Mouse (Mus musculus): ENCODE results near the gene Eprs. TPM values are rescaled to one million over a fixed set of nuclear protein-coding genes. Genes with fewer than 3 reads are reported as not detected.

The Eprs gene
- polyA plus RNA-seq (2021; fragmentation: Nextera tagmentation): 58.5 and 69.4 TPM in 2 replicates
- long read RNA-seq, experiment 1, full-length matches to known transcripts: 44 of 210 reads
- long read RNA-seq, experiment 1, partial matches to known transcripts: 137 of 210 reads
- long read RNA-seq, experiment 1, other reads (novel, unspliced or antisense): 29 of 210 reads
- long read RNA-seq, experiment 2, full-length matches to known transcripts: 384 of 768 reads
- long read RNA-seq, experiment 2, partial matches to known transcripts: 322 of 768 reads
- long read RNA-seq, experiment 2, other reads (novel, unspliced or antisense): 62 of 768 reads

DNA sequence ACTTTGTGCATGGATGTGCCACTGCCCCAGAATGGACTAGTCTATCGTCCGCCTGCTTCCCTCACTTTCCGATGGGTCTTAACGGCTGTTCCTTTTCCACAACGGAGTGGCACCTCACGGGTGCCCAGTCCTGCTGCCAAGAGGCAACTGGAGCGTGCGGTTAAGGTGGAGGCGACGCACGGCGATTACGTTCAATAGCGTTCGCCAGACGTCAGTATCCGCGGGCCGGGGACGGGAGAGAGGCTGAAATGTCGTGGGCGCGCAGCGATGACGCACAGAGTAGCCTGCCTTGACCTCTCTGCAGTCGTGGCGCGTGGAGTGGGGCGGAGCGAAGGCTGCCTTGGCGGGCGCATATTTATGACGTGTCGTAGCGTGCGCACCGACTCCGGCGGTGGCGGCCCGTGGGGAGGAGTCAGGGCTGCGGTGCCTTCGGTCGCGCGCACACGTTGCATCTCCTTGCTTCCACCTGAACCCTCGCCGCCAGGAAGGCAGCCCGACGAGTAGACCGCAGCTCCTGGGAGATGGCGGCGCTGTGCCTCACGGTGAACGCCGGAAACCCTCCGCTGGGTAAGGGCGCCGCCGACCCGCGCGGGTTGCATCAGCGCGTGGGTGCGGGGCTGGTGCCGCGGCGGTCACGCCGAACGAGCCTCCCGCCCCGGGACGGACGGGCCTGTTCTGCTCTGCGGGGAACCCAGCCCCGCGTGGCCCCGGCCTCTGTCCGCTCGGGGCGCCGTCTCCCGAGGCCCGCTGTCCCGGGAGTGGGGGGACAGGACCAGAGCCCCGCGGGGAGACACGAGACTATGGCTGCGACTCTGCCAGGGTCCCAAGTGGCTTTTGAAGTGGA, at the start of gene Eprs:
Gene Eprs, plus strand, starts transcription at position 368 of the 844 bp plus-strand sequence.

DNA sequence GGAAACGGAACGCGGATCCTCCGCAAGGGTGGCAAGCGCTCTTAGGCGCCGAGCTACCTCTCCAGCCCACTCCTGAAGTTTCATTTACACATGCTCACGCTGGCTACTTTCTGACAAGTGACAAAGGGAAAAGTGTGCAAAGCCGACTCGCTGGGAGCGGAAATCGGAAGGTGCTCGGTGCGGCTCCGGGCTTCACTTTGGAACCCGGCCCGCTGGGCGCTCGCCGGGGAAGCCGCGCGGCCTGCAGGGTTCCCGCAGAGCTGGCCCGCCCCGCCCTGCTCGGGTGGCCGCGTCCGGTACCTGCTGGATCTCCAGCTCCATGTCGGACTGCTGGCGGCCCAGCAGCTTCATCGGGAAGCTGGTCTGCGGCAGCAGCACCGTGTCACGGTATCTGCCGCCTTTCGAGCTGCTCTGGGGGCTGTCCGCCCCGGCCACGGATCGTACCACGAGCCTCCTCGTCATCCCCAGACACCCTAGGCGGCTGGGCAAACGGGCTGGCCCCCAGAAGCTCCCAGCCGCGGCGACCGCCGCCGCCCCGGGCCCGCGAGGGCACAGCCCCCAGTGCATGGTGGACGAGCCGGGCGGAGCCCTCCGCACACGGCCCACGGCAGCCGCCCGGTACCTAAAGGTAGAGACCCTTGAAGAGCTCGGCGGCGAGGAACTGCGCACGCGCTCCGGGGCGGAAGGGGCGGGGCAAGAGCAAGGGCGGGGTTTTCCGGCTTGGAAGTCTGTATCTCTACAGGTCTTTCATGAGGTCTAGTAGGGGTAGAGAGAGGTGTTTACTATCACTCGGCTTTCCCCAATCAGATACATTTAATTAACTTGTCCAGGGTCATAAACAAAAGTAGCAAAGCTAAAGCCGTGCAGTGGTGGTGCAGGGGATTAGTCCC, 33.9 kb upstream of the Eprs start, which contains the start of gene Iars2:
Gene Iars2, minus strand, starts transcription at position 676 of the 890 bp plus-strand sequence.

DNA sequence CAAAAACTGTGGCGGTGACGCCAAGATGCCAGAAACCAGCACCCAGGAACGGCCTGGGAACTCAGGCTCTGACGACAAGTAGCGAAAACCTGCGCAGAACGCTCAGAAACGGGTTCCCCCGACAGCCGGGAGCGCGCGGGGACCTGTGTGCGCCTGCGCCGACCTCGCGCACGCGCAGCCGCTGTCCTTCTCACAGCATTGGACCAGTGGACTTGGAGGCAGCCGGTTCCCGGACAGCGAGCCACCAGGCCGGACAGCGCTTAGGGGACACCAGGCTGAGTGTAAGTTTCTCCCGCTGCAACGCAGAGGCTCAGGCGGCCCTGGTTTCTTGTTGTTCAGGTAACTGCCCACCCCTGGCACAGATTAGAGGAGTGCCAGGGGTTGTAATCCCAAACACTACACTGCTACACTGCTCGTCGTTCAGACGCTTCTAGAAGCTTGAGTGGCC, 30.8 kb upstream of the Eprs start, which contains the start of gene Bpnt1:
Gene Bpnt1, plus strand, starts transcription at position 167 of the 448 bp plus-strand sequence.

DNA sequence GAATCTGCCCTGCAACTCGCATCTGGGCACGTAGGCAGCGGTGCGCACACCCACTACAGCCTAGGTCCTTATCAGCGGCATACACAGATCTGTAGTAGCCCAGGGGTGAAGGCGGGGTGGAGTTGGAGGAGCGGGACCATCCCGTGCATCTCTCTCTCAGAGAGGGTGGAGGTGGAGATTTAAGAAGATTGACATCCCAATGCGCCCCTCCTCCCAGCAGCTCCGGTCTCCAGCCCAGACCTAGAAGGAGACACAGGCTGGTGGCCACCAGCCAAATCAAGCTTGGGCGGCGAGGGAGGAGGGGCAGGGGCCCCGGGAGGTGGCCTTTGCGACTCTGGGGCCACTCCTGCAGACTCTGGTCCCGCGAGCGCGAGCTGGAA, 91.7 kb downstream of the Eprs start, which contains the start of gene Slc30a10:
Gene Slc30a10, plus strand, starts transcription at position 274 of the 380 bp plus-strand sequence.

Small RNAs within 50 kb of the gene (microRNA-seq; reads per million reads assigned to microRNA genes)
- gene Mir194-1: not detected
- gene Mir215: not detected

Other genes starting within 250 kb of the Eprs start
- gene Rab3gap2, start 158.9 kb upstream of the Eprs start, polyA plus RNA-seq (2021; fragmentation: Nextera tagmentation): 13.1 and 15.8 TPM in 2 replicates
- gene Iars2, start 33.6 kb upstream of the Eprs start, polyA plus RNA-seq (2021; fragmentation: Nextera tagmentation): 11.8 and 13.3 TPM in 2 replicates
- gene Bpnt1, start 30.9 kb upstream of the Eprs start, polyA plus RNA-seq (2021; fragmentation: Nextera tagmentation): 39.3 and 43.2 TPM in 2 replicates
- 3.2 and 3.7 TPM in 2 replicates for gene Slc30a10, start 91.8 kb downstream of the Eprs start, polyA plus RNA-seq (2021; fragmentation: Nextera tagmentation)

Measured in layer of hippocampus, adult 6 months (tissue).